Mouse (Mus musculus): ENCODE measurements at regions not wholly inside any gene's neighbourhood (a gene's known extent, or its start where the extent isn't known, plus 50 kb on each side); places are given as distances from the start of the nearest gene placed in this dataset.
"Not testable (repeated sequence)": the region's sequence is repeated elsewhere in the genome, so short reads cannot be mapped to it uniquely, and the experiment has no call there.

GRCm38 (mm10) chr3:54579425-54579824 lies 113.2 kb upstream of the Supt20 start:
- 82% methylated on average over 2 of the region's 2 CpGs for WGBS
- H3K27ac ChIP-seq (ENCODE audit: control insufficient read depth, insufficient read depth, low read depth, low read length, poor library complexity) = no peak overlapping the region
- TF ChIP-seq CTCF (IDR thresholded peaks at IDR 0.05; ENCODE audit: control insufficient read depth, insufficient read depth, low read length) (no peak), POLR2A (IDR thresholded peaks at IDR 0.05; ENCODE audit: borderline replicate concordance, control insufficient read depth, low read depth, low read length) (no peak)

GRCm38 (mm10) chr3:54580339-54580738 lies 112.3 kb upstream of the Supt20 start:
- no peaks in the 10 kb centered on the region for H3K4me1 ChIP-seq (ENCODE audit: control insufficient read depth, insufficient read depth, low read length)
- TF ChIP-seq POLR2A (IDR thresholded peaks at IDR 0.05; ENCODE audit: borderline replicate concordance, control insufficient read depth, low read depth, low read length) = no peak
- peak; percentile 12; the same call in 1 of the 2 replicates for TF ChIP-seq CTCF (IDR thresholded peaks at IDR 0.05; ENCODE audit: control insufficient read depth, insufficient read depth, low read length)
- no peak overlapping the region for H3K4me3 ChIP-seq (replicated peaks; ENCODE audit: control insufficient read depth, low read depth, low read length)
- WGBS = 89% methylated on average over 6 of the region's 6 CpGs
- no peak overlapping the region for H3K27ac ChIP-seq (ENCODE audit: control insufficient read depth, insufficient read depth, low read depth, low read length, poor library complexity)

More at GRCm38 (mm10) chr3:54579425-54579824, 113.2 kb upstream of the Supt20 start:
- Histone ChIP-seq H3K4me1 (ENCODE audit: control insufficient read depth, insufficient read depth, low read length) (no peaks in the 10 kb centered on the region; the same call in 1 of the 2 replicates), H3K4me3 (replicated peaks; ENCODE audit: control insufficient read depth, low read depth, low read length) (no peak overlapping the region)

- 90% methylated on average over 9 of the region's 10 CpGs for WGBS
- not testable (repeated sequence) for H3K4me3 ChIP-seq (replicated peaks; ENCODE audit: control insufficient read depth, low read depth, low read length); H3K27ac ChIP-seq (ENCODE audit: control insufficient read depth, insufficient read depth, low read depth, low read length, poor library complexity); H3K4me1 ChIP-seq (ENCODE audit: control insufficient read depth, insufficient read depth, low read length)
Observed at GRCm38 (mm10) chr3:54585781-54586180, 106.8 kb upstream of the Supt20 start.

- Histone ChIP-seq H3K27ac (ENCODE audit: control insufficient read depth, insufficient read depth, low read depth, low read length, poor library complexity) (no peak overlapping the region), H3K4me3 (replicated peaks; ENCODE audit: control insufficient read depth, low read depth, low read length) (no peak overlapping the region), H3K4me1 (ENCODE audit: control insufficient read depth, insufficient read depth, low read length) (peaks cover 2% of the 10 kb centered on the region)
- WGBS = 78% methylated on average over 21 of the region's 21 CpGs
- TF ChIP-seq POLR2A (IDR thresholded peaks at IDR 0.05; ENCODE audit: borderline replicate concordance, control insufficient read depth, low read depth, low read length) (no peak), CTCF (IDR thresholded peaks at IDR 0.05; ENCODE audit: control insufficient read depth, insufficient read depth, low read length) (no peak)
Observed at GRCm38 (mm10) chr3:54587127-54587995, 105.2 kb upstream of the Supt20 start.

- WGBS = 50% methylated on average over 5 of the region's 5 CpGs
- H3K4me3 ChIP-seq (replicated peaks; ENCODE audit: control insufficient read depth, low read depth, low read length) = no peak overlapping the region
Observed at GRCm38 (mm10) chr3:54588198-54588597, 104.4 kb upstream of the Supt20 start.

GRCm38 (mm10) chr3:54589976-54590375 lies 102.6 kb upstream of the Supt20 start:
- Histone ChIP-seq H3K4me1 (ENCODE audit: control insufficient read depth, insufficient read depth, low read length) (peaks cover 3% of the 10 kb centered on the region), H3K4me3 (replicated peaks; ENCODE audit: control insufficient read depth, low read depth, low read length) (no peak overlapping the region), H3K27ac (ENCODE audit: control insufficient read depth, insufficient read depth, low read depth, low read length, poor library complexity) (peak overlapping the region; percentile 47; the same call in 1 of the 2 replicates)
- WGBS = 6% methylated on average over 9 of the region's 9 CpGs
- TF ChIP-seq POLR2A (IDR thresholded peaks at IDR 0.05; ENCODE audit: borderline replicate concordance, control insufficient read depth, low read depth, low read length) (peak; percentile 52; the same call in 1 of the 2 replicates), CTCF (IDR thresholded peaks at IDR 0.05; ENCODE audit: control insufficient read depth, insufficient read depth, low read length) (no peak)

More at GRCm38 (mm10) chr3:54588198-54588597, 104.4 kb upstream of the Supt20 start:
- Histone ChIP-seq H3K4me1 (ENCODE audit: control insufficient read depth, insufficient read depth, low read length) (peaks cover 2% of the 10 kb centered on the region), H3K27ac (ENCODE audit: control insufficient read depth, insufficient read depth, low read depth, low read length, poor library complexity) (peak overlapping the region; percentile 17; the same call in 1 of the 2 replicates)
- no peak for TF ChIP-seq POLR2A (IDR thresholded peaks at IDR 0.05; ENCODE audit: borderline replicate concordance, control insufficient read depth, low read depth, low read length)
- TF ChIP-seq CTCF (IDR thresholded peaks at IDR 0.05; ENCODE audit: control insufficient read depth, insufficient read depth, low read length) = no peak

- peak; percentile 40; the same call in 1 of the 2 replicates for TF ChIP-seq CTCF (IDR thresholded peaks at IDR 0.05; ENCODE audit: control insufficient read depth, insufficient read depth, low read length)
- TF ChIP-seq POLR2A (IDR thresholded peaks at IDR 0.05; ENCODE audit: borderline replicate concordance, control insufficient read depth, low read depth, low read length) = no peak
- H3K4me1 ChIP-seq (ENCODE audit: control insufficient read depth, insufficient read depth, low read length) = peaks cover 3% of the 10 kb centered on the region
- no peak overlapping the region for H3K27ac ChIP-seq (ENCODE audit: control insufficient read depth, insufficient read depth, low read depth, low read length, poor library complexity)
- 77% methylated on average over 3 of the region's 3 CpGs for WGBS
- no peak overlapping the region for H3K4me3 ChIP-seq (replicated peaks; ENCODE audit: control insufficient read depth, low read depth, low read length)
Observed at GRCm38 (mm10) chr3:54591160-54591559, 101.4 kb upstream of the Supt20 start.

GRCm38 (mm10) chr3:54592064-54592463 lies 100.5 kb upstream of the Supt20 start:
- WGBS = 1% methylated on average over 2 of the region's 2 CpGs
- H3K4me1 ChIP-seq (ENCODE audit: control insufficient read depth, insufficient read depth, low read length) = peaks cover 5% of the 10 kb centered on the region
- no peak overlapping the region for H3K4me3 ChIP-seq (replicated peaks; ENCODE audit: control insufficient read depth, low read depth, low read length)
- TF ChIP-seq CTCF (IDR thresholded peaks at IDR 0.05; ENCODE audit: control insufficient read depth, insufficient read depth, low read length) = no peak
- TF ChIP-seq POLR2A (IDR thresholded peaks at IDR 0.05; ENCODE audit: borderline replicate concordance, control insufficient read depth, low read depth, low read length) = no peak
- H3K27ac ChIP-seq (ENCODE audit: control insufficient read depth, insufficient read depth, low read depth, low read length, poor library complexity) = peak overlapping the region; percentile 53; the same call in 1 of the 2 replicates

All from bone marrow, adult 2 months (tissue).